Mouse (Mus musculus) heart, postnatal 36 days (tissue): ENCODE results near the gene Fuz. TPM values are rescaled to one million over a fixed set of nuclear protein-coding genes. Genes with fewer than 3 reads are reported as not detected.
A peak's percentile ranks its signal among the peaks of the same experiment; 100 is the strongest.
"Not testable (repeated sequence)": the region's sequence is repeated elsewhere in the genome, so short reads cannot be mapped to it uniquely, and the experiment has no call there.

Experiments used
- DNase-seq, 2 experiments: peaks; one replicate each; pipeline ENCODE4 v3.0.0; 2021 to 2022
- intact Hi-C: fragments of 180-260 bp; cut with DNase I; formaldehyde crosslinking; loops from one replicate; pipeline ENCODE4 v1.15.1; 2025
- total RNA-seq, 2 experiments: library from RNA; stranded (reverse); gene quantifications; 2 replicates each; pipeline ENCODE4 v1.2.3; 2021

The Fuz gene
- total RNA-seq, 2 experiments from 2014 or later: 16.9 to 17.5 TPM

DNA sequence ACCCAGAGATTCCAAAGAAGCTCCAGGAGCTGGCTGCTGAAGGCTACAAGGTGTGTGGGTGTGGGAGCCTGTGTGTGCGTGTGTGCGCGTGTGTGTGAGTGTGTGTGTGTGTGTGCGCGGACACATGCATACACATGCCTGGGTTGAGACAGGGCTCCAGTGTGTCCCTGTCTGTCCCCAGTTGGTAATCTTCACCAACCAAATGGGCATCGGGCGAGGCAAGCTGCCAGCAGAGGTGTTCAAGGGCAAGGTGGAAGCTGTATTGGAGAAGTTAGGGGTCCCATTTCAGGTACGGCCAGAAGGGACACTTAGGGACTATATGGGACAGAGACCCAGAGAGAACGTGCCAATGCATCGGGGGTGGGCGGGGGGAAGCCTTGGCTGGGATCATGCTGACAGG, 36.0 kb upstream of the Fuz start:
- DNase-seq: no peak
- intact Hi-C loops: loop anchor here (5.0 kb wide), 1 partner anchor 37 kb away; the partner anchor contains the start of gene Fuz

DNA sequence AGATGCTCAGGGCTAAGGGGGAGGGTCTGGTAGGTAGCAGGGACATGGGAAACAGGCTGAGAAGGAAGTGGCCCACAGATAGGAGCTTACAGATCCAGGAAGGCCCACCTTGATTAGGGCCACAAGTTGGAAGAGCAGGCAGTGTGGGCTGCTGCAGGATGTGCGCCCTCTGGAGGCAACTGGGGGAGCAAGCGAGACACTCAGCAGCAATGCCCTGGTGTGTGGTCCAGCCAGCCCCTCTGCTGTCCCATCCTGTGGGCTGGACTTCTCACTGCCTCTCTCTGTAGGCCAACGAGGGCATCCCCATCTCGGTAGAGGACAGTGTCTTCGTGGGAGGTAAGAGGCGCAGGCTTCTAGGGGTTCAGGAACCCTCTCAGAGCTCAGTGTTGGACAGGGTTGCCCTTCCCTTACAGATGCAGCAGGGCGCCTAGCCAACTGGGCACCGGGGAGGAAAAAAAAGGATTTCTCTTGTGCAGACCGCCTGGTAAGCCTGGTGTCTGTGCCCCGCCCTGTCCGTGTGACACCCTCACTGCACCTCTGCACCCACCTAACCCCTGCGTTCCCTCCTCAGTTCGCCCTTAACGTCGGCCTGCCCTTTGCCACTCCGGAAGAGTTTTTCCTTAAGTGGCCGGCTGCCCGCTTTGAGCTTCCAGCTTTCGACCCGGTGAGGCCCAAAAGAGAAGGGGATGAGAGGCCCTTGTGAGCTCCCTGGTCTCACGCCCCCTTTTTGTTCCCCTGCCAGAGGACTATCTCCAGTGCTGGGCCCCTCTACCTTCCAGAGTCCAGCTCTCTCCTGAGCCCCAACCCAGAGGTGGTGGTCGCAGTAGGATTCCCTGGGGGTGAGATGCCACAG, 35.1 kb upstream of the Fuz start:
- intact Hi-C loops: no loop called here
- DNase-seq: peak; percentile 68 to 76

DNA sequence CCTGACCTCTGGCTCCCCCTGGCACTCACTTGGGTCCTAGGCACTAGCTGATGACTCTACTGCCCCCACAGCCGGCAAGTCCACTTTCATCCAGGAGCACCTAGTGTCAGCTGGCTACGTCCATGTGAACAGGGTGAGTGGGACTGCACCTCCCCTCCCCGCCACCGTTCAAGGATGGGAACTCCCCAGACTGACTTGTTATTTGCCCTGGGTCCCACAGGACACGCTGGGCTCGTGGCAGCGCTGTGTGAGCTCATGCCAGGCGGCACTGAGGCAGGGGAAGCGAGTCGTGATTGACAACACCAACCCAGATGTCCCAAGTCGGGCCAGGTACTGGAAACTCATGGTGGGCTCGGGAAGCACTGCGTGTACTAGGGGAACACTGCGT, 34.5 kb upstream of the Fuz start:
- DNase-seq: no peak
- intact Hi-C loops: no loop called here

GRCm38 (mm10) chr7:44862434-44862833, 33.4 kb upstream of the Fuz start:
- intact Hi-C loops: no loop called here
- DNase-seq: no peak

DNA sequence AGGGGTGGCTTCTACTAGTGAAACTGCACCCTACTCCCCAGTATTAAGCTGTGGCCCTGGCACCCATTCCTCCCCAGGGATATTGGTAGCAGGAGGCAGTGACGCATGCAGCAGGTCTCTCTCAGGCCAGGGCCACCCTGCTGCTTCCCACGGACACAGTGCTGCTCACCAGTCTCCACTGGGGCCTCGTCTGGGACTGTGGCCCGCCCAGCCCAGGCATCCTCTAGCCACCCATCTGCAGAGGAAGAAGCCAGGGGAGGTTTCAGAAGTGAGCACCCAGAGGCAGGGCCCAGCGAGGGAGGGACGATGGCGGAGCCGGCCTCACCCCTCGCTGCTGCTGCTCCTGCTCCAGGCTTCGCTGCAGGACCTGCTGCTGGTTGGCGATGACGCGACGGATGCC, 32.7 kb upstream of the Fuz start:
- intact Hi-C loops: no loop called here
- DNase-seq: no peak

DNA sequence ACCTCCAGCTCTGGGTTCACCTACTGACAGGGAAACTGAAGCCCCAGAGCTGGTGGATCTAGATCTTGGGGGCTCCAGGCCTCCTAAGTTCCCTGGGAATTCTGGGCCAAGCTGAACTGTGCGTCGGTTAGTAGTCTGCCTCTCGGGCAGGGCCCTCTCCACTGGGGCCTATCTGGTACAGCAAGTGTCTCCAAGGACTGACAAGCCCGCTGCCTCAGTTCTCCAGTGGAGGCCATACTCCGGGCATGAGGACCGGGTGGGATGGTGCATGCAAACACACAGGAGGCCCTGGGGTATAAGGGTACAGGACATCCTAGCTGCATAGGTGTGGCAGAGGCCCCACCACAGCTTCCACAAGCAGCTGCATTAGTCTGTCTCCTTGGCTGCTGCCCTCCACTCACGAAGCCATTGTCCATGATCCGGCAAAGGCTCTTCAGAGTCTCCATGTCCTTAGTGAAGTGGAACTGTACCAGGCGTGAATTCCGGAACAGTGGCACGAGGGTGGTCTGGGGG, 31.8 kb upstream of the Fuz start:
- DNase-seq: no peak
- intact Hi-C loops: no loop called here

- intact Hi-C loops: no loop called here
- no peak for DNase-seq
Observed at GRCm38 (mm10) chr7:44864595-44865542, 31.0 kb upstream of the Fuz start.

DNA sequence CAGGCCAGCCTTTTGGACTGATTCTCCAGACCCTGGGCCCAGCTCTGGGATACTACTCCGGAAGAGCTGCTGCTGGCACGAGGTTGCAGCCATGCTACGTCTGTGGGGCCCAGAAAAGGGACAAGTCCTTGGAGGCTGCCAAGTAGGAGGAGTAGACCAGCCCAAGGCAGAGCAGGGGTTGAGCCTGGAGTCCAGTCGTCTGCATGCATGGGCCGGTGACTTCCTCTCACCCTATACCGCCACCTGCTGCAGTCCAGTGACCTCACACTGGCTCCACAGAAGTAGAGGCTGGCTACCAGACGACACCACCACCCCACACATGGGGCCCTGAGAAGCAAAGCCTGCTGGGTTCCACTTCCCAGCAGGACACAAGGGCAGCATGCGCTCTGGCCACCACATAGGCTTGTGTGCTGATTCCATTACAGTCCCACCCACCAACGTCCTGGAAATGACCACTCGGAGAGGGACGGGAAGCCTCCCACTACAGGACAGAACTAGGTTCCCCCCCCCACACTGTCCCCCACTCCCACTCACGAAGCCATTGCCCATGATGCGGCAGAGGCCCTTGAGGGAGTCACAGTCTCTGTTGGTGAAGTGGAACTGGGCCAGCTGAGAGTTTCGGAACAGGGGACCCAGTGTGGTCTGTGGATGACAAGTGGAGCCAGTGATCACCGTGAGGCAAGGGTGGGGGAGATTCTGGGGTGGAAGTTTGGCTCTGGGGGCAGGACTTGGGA, 29.4 kb upstream of the Fuz start:
- peak; percentile 68 for DNase-seq
- intact Hi-C loops: no loop called here

GRCm38 (mm10) chr7:44867010-44867702, 28.7 kb upstream of the Fuz start:
- no peak for DNase-seq
- intact Hi-C loops: no loop called here

DNA sequence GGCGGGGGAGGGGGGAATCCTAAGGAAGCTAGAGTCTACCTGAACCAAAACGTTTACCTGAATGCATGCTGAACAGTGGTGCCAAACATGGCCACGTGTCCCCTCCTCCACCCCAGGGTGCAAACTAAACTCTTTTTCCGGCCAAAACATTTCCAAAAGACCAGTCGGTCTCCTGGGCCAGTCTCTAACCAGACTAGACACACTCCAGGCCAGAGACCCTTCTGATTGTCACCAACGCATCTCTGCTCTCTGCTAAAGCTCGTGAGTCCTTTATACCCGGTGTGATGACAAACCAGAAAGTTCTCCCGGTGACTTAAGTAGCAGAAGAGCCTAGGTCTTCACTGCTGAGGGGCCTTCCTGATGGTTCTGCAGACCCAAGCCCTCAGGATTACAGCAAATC, 28.1 kb upstream of the Fuz start:
- intact Hi-C loops: loop anchor here (2.0 kb wide), 1 partner anchor 13 kb away; no protein-coding TSS in a partner anchor
- no peak for DNase-seq

DNA sequence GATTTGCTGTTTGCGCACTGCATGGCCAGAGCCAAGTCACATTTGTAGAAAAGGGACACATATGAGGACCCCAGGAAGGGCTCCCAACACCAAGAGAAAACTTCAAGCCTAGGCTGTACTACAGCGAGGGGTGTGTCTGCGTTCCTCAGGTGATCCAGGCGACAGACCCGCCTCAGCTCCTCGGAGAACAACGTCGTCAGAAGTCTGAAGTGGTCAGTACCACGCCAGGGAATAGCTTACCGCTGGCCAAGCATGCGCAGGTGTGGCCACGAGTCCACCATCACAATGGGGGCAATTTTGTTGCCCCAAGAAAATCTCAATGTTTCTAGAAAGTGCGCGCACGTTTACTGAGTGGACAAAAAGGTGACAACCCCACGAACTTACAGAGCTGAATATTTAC, 27.4 kb upstream of the Fuz start:
- no peak for DNase-seq
- intact Hi-C loops: loop anchor here (2.0 kb wide), 1 partner anchor 14 kb away; no protein-coding TSS in a partner anchor

GRCm38 (mm10) chr7:44868919-44869696, 26.8 kb upstream of the Fuz start:
- DNase-seq: peak; percentile 71 to 80
- intact Hi-C loops: loop anchor here (2.0 kb wide), 1 partner anchor 14 kb away; no protein-coding TSS in a partner anchor

DNA sequence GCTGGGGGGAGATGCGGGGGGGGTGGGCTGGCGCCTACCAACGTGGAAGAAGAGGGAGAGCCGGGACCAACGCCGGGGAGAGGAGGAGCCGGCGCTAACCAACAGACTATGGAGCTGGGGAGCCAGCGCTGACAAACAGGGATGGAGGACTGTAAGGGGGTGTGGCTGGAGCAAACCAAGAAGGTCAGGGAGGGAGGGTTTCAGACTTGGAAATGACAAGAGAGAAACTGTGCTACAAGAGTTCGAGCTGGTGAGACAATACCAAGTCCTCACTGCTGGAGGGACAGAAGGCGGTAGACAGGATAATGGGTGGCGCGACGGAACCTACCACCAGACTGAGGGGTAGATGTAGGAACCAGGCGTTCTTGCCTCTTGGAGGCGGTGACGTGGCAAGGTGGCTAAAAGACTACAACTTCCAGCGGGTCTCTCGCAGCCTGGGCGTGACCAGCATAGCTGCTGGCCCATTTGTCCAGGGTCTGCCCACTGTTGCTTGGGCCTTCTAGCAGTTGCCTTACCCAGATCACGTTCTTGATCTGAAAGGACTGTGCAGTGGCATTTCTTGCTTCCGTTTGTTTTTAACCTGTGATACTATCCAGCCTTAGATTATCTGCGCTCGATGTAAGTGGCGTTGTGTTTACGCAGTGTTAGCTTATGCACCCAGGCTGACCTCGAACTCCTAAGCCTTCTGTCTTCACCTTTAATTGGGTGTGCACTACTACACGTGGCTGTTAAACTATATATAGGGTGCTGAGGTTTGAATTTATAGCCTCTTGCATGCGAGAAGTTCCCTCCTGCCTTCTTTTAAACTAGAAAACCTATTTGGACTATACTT, 26.0 kb upstream of the Fuz start, which contains the start of gene Ptov1:
Ptov1 (minus strand) TSS at position 92 of the 832 bp plus-strand sequence.
- intact Hi-C loops: loop anchor here (2.0 kb wide), 1 partner anchor 15 kb away; no protein-coding TSS in a partner anchor
- peak; percentile 85 to 90 for DNase-seq

DNA sequence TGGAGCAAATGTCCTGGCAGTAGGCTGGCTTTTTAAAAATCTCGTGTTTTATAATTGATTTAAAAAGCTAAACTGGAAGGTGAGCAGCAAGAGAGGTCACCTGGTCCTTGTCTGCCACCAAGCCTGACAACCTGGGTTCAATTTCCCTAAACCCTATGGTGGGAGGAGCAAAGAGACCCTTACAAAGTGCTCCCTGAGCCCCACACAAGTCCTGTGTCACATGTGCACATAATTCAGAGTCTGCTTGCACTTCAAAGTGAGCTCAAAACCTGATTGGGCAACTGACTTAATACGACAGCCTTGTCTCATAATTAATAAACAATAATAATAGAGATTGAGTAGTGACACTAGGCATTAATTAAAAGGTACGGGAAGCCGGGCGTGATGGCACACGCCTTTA, 25.3 kb upstream of the Fuz start:
- DNase-seq: no peak
- intact Hi-C loops: no loop called here

- intact Hi-C loops: no loop called here
Observed at GRCm38 (mm10) chr7:44871181-44871580, 24.7 kb upstream of the Fuz start.

GRCm38 (mm10) chr7:44871774-44872173, 24.1 kb upstream of the Fuz start:
- intact Hi-C loops, DNase-seq: not testable (repeated sequence)

More at GRCm38 (mm10) chr7:44871181-44871580, 24.7 kb upstream of the Fuz start:
- no peak for DNase-seq

DNA sequence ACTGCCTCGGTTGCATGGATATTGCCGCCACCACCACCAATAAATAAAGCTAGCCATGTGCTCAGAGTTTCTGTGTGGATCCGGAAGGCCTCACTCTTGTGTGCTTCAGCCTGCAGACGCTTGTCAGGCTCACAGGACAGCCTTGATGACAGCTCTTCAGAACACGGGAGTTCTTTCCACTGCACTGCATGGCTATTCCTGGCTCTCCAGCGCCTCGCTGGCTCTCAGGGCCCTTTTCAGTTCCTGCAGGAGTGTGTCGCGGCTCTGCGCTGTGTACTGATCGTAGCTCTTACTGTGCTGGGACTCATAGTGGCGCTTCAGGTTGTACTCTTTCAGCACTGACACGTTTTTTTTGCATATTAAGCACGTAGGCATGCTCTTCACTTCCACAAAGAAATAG, 18.0 kb upstream of the Fuz start:
- intact Hi-C loops: no loop called here
- DNase-seq: no peak

DNA sequence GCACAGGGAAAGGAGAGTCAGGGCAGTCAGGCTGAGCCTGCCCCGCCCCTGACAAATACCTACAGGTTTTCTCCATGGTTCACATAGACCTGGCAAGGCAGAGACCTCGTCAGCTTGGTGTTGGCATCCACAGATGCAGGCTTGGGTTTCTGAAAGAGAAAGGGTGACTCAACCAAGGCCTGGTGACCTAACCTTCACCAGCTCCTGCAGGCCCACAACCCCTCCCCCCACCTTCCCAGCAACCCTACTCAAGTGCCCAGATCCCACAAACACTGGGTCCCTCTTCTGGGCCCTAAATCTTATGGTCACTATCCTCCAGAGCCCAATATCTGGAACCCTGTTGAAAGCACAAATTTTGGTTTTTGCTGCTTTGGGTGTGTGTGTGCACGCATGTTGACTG, 12.8 kb upstream of the Fuz start:
- intact Hi-C loops: no loop called here
- DNase-seq: no peak
